Mouse (Mus musculus) midbrain, embryonic 12.5 days (tissue): Measurements from ENCODE around the gene Kel. TPM values are rescaled to one million over a fixed set of nuclear protein-coding genes. Genes with fewer than 3 reads are reported as not detected.

ENCODE experiments used
- ATAC-seq: fragments of 200-750 bp; cut with Nextera tagmentation; 2 replicates; pipeline ENCODE4 v1.8.0; 2017; ENCODE audit warnings: low read depth, moderate TSS enrichment, moderate library complexity; ENCODE audit not compliant: low FRiP score
- H3K27ac ChIP-seq: fragments of 300-500 bp; sonication (generic); replicated peaks from 2 replicates; pipeline ENCODE4 v1.5.1; 2016; ENCODE audit warnings: mild to moderate bottlenecking
- H3K27me3 ChIP-seq: fragments of 300-500 bp; sonication (generic); 2 replicates; pipeline ENCODE4 v1.6.1; 2016; ENCODE audit warnings: mild to moderate bottlenecking
- H3K36me3 ChIP-seq: fragments of 300-500 bp; sonication (generic); 2 replicates; pipeline ENCODE4 v1.6.1; 2016
- H3K4me1 ChIP-seq: fragments of 300-500 bp; sonication (generic); 2 replicates; pipeline ENCODE4 v1.6.1; 2016
- H3K4me2 ChIP-seq: fragments of 300-500 bp; sonication (generic); replicated peaks from 2 replicates; pipeline ENCODE4 v1.6.1; 2016; ENCODE audit warnings: mild to moderate bottlenecking, moderate library complexity
- H3K4me3 ChIP-seq: fragments of 300-500 bp; sonication (generic); 2 replicates; pipeline ENCODE4 v1.5.1; 2016; ENCODE audit warnings: mild to moderate bottlenecking
- H3K9ac ChIP-seq: fragments of 300-500 bp; sonication (generic); replicated peaks from 2 replicates; pipeline ENCODE4 v1.6.1; 2016; ENCODE audit warnings: mild to moderate bottlenecking, moderate library complexity
- H3K9me3 ChIP-seq: fragments of 300-500 bp; sonication (generic); 2 replicates; pipeline ENCODE4 v1.6.1; 2016; ENCODE audit warnings: mild to moderate bottlenecking
- WGBS: fragments of 180-500 bp; shearing (Covaris S2); methylation state at CpG from one replicate; pipeline ENCODE4 v1.1.7; 2016; 5-methylcytosine and 5-hydroxymethylcytosine counted together
- polyA plus RNA-seq: library from polyadenylated mRNA; unstranded; fragments of >200 nt; fragmentation: Nextera tagmentation; extraction: Ambion mirVana; gene quantifications from 2 replicates; pipeline ENCODE4 v1.2.1, GENCODE M21; 2016

Kel gene
- polyA plus RNA-seq, 1 experiment from 2014 or later = 8.9 TPM

DNA sequence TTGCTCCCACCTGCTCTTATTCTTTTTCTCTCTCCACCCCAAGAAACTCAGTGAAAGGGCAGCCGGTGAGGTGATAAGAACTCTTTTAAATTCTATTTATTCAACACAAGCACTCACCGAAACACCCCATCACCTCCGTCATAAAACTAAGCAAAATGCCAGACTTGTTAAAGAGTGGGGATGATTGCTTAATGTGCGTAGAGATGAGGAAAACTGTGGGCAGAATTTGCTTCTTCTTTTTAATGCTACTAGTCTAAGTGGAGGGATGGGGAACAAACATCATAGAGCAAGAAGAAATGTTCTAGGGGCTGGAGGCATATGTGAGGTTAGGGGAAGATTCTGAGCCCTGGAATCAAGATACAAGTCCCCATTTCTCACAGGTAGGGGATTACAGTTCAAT is 61.4 kb downstream of the Kel start:
- ATAC-seq = no peak
- Histone ChIP-seq H3K27me3 (no peaks in the 10 kb centered on the region), H3K4me2 (no peak overlapping the region), H3K9me3 (no peaks in the 10 kb centered on the region), H3K36me3 (no peaks in the 10 kb centered on the region), H3K27ac (no peak overlapping the region), H3K4me1 (no peaks in the 10 kb centered on the region), H3K9ac (no peak overlapping the region), H3K4me3 (no peak overlapping the region)
- 88% methylated on average over 4 of the region's 4 CpGs for WGBS

DNA sequence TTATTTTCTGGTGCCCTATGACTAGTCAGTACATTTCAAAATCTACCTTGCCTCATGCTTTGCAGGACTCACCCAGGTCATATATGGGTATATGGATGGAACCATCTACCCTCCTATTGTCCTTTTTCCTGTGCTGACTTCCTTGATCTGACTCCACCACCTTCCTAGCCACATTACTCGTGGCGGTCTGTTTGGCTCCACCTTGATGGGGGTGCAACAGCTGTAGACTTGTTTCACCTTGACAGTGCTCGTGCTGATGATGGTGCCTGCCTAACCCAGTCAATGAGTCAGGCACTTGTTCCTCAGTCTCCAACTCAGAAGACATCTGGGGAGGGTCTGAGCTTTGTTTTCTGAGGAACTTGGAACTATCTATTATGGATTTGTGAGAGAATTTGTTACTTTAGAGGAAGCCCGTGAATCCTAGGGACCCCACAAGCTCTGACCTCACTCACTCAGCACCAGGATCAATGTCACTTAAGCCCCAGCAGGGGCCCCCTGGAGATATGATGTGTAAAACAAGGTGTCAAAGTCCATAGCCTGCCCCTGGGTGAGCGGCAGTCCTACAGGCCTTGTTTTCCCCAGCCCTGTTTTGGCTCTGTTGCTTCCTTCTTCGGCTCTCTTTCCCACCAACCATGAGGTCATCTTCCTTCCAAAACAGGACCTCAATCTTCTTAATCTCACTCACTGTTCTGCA is 62.8 kb downstream of the Kel start:
- no peak overlapping the region for H3K9ac ChIP-seq
- H3K4me1 ChIP-seq = no peaks in the 10 kb centered on the region
- H3K4me2 ChIP-seq = no peak overlapping the region
- whole genome bisulfite sequencing = 84% methylated on average over 6 of the region's 6 CpGs
- H3K9me3 ChIP-seq = no peaks in the 10 kb centered on the region
- no peak overlapping the region for H3K4me3 ChIP-seq
- ATAC-seq = no peak
- no peaks in the 10 kb centered on the region for H3K27me3 ChIP-seq
- no peak overlapping the region for H3K27ac ChIP-seq
- H3K36me3 ChIP-seq = no peaks in the 10 kb centered on the region

DNA sequence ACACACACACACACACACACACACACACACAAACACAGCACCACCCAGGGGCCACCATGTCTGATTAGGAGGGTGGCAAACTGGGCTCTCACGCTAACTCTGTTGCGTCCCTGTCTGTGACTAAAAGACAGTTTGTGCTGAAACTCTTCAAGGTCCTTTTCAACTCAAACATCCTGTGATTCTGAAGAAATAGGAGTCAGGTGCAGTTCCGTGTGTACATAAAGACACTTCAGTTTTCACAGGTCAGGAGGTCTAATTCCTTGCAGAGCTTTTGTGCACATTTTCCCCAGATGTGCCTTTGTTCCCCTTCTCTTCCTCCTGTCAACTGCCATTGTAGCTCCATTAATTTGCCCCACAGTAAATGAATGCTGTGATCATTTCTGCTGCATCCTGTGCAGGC is 63.7 kb downstream of the Kel start:
- Histone ChIP-seq H3K4me3 (no peak overlapping the region), H3K27me3 (no peaks in the 10 kb centered on the region), H3K4me2 (no peak overlapping the region), H3K4me1 (no peaks in the 10 kb centered on the region), H3K9ac (no peak overlapping the region), H3K27ac (no peak overlapping the region), H3K9me3 (no peaks in the 10 kb centered on the region), H3K36me3 (no peaks in the 10 kb centered on the region)
- 66% methylated on average over 3 of the region's 3 CpGs for WGBS
- no peak for ATAC-seq

DNA sequence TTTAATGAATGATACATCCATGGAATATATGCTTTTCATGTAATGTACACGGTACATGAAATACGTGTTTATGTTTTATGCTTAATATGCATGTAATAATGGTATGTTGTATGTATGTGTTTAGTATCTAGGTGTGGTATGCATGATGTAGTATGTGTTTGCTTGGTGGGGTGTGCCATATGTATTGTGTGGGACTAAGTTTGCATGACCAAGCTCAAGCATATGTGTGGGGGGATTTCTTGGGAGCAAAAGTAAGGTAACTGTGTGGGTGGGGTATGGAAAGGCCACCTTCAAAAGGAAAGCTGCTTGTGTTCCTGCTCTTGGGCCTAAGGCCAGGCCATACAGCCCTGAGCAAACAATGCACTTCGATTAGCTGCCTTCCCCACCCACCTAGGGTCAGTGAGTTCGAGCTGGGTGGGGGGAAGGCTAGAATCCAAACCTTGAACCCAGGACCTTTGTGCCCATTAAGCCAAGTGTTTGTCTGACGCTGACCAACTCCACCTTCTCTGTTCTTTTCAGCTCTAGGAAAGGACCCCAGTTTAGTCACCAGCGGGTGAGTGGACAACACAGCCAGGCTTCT is 66.1 kb downstream of the Kel start:
- ATAC-seq = no peak
- Histone ChIP-seq H3K27ac (no peak overlapping the region), H3K36me3 (no peaks in the 10 kb centered on the region), H3K4me2 (no peak overlapping the region), H3K9me3 (no peaks in the 10 kb centered on the region), H3K9ac (no peak overlapping the region), H3K4me1 (no peaks in the 10 kb centered on the region), H3K27me3 (no peaks in the 10 kb centered on the region), H3K4me3 (no peak overlapping the region)
- WGBS = 80% methylated on average over 6 of the region's 6 CpGs

DNA sequence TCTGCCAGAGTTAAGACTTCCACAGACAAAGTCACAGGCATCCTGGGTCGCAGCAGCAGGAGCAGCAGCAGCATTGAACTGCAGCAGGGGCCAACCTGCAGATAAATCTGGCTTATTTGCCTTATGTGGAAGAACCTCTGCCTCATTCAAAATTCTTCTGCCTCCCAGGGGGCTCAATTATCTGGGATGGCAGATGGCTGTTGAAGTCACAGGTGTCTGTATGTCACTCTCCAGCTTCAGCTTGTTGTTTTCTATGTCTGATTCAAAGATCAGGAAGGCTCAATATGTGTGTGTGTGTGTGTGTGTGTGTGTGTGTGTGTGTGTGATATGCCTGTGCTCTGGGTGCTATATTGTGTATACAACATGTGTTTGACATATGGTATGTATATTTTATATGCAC is 66.7 kb downstream of the Kel start:
- H3K27me3 ChIP-seq = no peaks in the 10 kb centered on the region
- no peaks in the 10 kb centered on the region for H3K9me3 ChIP-seq
- H3K4me1 ChIP-seq = no peaks in the 10 kb centered on the region
- WGBS = 34% methylated on average over 1 of the region's 1 CpGs
- no peak overlapping the region for H3K4me2 ChIP-seq
- H3K27ac ChIP-seq = no peak overlapping the region
- H3K9ac ChIP-seq = no peak overlapping the region
- peak; percentile 61 for ATAC-seq
- H3K36me3 ChIP-seq = no peaks in the 10 kb centered on the region
- H3K4me3 ChIP-seq = no peak overlapping the region

Other genes with a start within 250 kb of the Kel start
- gene Prss1, start 245.4 kb downstream of the Kel start, polyA plus RNA-seq = not detected in 2 replicates
- gene Prss2, start 182.6 kb downstream of the Kel start, polyA plus RNA-seq = not detected in 2 replicates
- 17.6 and 20.7 TPM in 2 replicates for gene Ephb6, start 98.9 kb downstream of the Kel start, polyA plus RNA-seq
- gene Trpv6, start 67.9 kb downstream of the Kel start, polyA plus RNA-seq = 0.37 and 0.58 TPM in 2 replicates
- not detected in 2 replicates for gene Trpv5, start 23.6 kb downstream of the Kel start, polyA plus RNA-seq
- gene Llcfc1, start 19.9 kb downstream of the Kel start, polyA plus RNA-seq = not detected in 2 replicates
- gene Olfr459, start 70.8 kb upstream of the Kel start, polyA plus RNA-seq = not detected in 2 replicates
- gene Pip, start 143.2 kb upstream of the Kel start, polyA plus RNA-seq = not detected in 2 replicates
- not detected in 2 replicates for gene Sval2, start 148.7 kb upstream of the Kel start, polyA plus RNA-seq
- not detected in 2 replicates for gene Sval1, start 247.3 kb upstream of the Kel start, polyA plus RNA-seq